Mouse (Mus musculus) gastrocnemius, adult 2 months (tissue): Measurements from ENCODE around the gene Fam160b1. TPM values are rescaled to one million over a fixed set of nuclear protein-coding genes. Genes with fewer than 3 reads are reported as not detected.
A peak's percentile ranks its signal among the peaks of the same experiment; 100 is the strongest.

Experiments
- DNase-seq: peaks from one replicate; pipeline ENCODE4 v3.0.0; 2022
- H3K27ac ChIP-seq: fragments of 200-600 bp; 2 replicates; pipeline ENCODE4 v1.8.1; 2022; ENCODE audit warnings: mild to moderate bottlenecking
- H3K4me3 ChIP-seq: fragments of 200-600 bp; 2 replicates; pipeline ENCODE4 v1.8.1; 2022; ENCODE audit warnings: mild to moderate bottlenecking, moderate library complexity
- CTCF ChIP-seq: fragments of 200-600 bp; IDR thresholded peaks from 2 replicates; pipeline ENCODE4 v1.8.1; 2022; ENCODE audit warnings: antibody characterized with exemption, mild to moderate bottlenecking, moderate library complexity
- intact Hi-C: fragments of 180-260 bp; cut with DNase I; formaldehyde crosslinking; loops from one replicate; pipeline ENCODE4 v1.15.1; 2025
- total RNA-seq, 2 experiments: library from RNA; stranded (reverse); gene quantifications; 2 replicates each; pipeline ENCODE4 v1.2.3; 2021

Gene Fam160b1
- total RNA-seq, 2 experiments from 2014 or later = 12.0 to 17.4 TPM

- peak overlapping the region; percentile 98 for H3K27ac ChIP-seq
- intact Hi-C loops = loop anchor here (10.0 kb wide), 1 partner anchor 548 kb away; no protein-coding TSS in a partner anchor
- H3K4me3 ChIP-seq = peak overlapping the region; percentile 90
- no peak for TF ChIP-seq CTCF
- peak; percentile 46 for DNase-seq
Measured at GRCm38 (mm10) chr19:57362586-57362985, 2.1 kb downstream of the Fam160b1 start.

GRCm38 (mm10) chr19:57363076-57363475, 2.6 kb downstream of the Fam160b1 start:
- intact Hi-C loops = loop anchor here (10.0 kb wide), 1 partner anchor 548 kb away; no protein-coding TSS in a partner anchor
- H3K4me3 ChIP-seq = peak overlapping the region; percentile 90
- no peak for TF ChIP-seq CTCF
- H3K27ac ChIP-seq = peak overlapping the region; percentile 98
- no peak for DNase-seq

DNA sequence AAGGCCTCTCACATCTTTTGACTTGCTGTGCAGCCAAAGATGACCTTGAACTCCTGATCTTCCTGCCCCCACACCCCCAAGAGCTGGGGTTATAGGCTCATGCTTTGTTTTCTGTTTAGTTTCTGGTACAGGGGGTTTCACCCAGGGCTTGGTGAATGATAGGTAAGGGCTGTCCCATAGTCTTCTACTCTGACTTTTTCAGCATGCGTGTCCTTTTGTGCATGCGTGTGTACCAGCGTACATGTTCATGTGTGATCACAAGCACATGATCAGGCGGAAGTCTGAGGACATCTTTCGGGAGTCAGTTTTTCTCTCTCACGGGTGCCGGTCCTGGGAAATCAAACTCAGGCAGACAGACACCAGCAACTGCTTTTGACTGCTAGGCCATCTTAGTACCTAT, 3.1 kb downstream of the Fam160b1 start:
- peak overlapping the region; percentile 98 for H3K27ac ChIP-seq
- peak overlapping the region; percentile 90 for H3K4me3 ChIP-seq
- DNase-seq = no peak
- TF ChIP-seq CTCF = no peak
- intact Hi-C loops = loop anchor here (10.0 kb wide), 1 partner anchor 549 kb away; no protein-coding TSS in a partner anchor

DNA sequence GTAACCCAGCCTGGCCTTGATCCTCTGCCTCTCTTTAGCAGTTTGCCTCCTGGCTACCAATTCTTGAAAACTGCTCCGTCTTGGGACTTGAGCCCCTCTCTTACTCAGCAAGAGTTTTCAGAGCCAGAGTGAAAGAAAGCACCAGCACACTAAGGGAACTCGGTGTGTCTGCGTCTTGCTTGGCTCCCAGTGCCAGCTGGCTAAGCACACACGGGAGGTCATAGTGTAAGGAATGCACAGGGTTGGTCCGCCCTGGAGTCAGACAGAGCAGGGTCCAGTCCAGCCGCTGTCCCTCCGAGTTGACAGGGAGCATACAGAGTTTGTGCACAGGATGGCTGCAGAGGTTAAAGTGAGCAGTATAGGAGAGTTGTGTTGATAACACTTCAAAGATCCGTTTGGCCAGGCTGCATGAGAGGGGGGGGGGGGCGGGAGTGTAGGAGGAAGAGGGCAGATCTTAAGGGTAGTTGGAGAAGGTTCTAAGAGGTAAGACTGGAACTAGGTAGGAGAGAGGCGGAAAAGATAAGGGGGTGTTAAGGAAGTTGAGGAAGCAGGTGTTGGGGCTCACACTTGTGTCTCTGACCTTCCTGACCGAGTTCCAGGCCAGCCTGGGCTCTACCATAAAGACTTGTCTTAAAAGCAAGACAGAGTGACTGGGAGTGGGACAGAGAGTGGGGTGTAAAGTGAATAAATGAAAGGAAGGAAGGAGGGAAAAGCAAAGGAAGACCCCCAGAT, 4.6 kb downstream of the Fam160b1 start:
- peak; percentile 83 for DNase-seq
- TF ChIP-seq CTCF = no peak
- H3K27ac ChIP-seq = peak overlapping the region; percentile 98
- H3K4me3 ChIP-seq = peak overlapping the region; percentile 46
- intact Hi-C loops = loop anchor here (10.0 kb wide), 1 partner anchor 550 kb away; no protein-coding TSS in a partner anchor

DNA sequence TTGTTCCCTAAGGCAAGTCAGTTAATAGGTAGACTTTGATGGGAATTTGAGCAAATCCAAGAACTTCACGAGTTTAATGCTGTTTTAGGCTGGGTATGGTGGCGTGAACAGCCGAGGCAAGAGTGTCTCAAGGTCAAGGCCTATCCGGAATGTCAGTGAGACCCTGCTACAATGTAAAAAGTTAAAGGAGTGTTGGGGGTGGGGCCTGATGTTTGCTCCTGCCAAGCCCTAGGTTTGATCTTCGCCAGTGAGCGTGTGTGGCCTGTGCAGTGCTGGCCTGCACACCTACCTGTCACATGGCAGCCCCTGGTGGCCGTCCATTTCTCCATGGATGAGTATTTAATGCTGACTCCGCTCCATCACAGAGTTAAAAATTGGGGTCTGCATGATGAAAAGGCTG, 5.5 kb downstream of the Fam160b1 start:
- DNase-seq = no peak
- intact Hi-C loops = loop anchor here (10.0 kb wide), 1 partner anchor 551 kb away; no protein-coding TSS in a partner anchor
- peak overlapping the region; percentile 98 for H3K27ac ChIP-seq
- no peak for TF ChIP-seq CTCF
- no peak overlapping the region for H3K4me3 ChIP-seq

GRCm38 (mm10) chr19:57366626-57367025, 6.1 kb downstream of the Fam160b1 start:
- Histone ChIP-seq H3K4me3 (no peak overlapping the region), H3K27ac (peak overlapping the region; percentile 98)
- no peak for TF ChIP-seq CTCF
- intact Hi-C loops = loop anchor here (10.0 kb wide), 1 partner anchor 552 kb away; no protein-coding TSS in a partner anchor
- DNase-seq = no peak

DNA sequence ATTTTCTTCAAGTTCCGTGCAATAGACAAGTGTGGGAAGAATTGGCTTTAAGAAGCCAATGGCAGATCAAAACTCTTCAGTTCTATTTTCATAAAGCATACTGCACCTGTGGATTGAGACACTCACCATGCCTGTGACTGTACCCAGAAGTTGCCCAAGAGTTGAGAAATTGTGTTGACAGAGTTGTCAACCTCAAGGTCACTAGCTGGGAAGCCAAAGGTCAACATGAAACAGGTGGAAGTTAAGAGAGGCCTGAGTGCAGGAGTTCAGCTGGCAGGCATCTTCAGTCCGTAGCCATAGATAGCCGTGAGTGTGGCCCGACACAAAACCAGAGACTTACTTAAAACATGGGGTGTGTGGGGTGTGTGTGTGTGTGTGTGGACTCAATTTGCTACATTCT, 6.7 kb downstream of the Fam160b1 start:
- H3K27ac ChIP-seq = peak overlapping the region; percentile 74
- no peak for TF ChIP-seq CTCF

DNA sequence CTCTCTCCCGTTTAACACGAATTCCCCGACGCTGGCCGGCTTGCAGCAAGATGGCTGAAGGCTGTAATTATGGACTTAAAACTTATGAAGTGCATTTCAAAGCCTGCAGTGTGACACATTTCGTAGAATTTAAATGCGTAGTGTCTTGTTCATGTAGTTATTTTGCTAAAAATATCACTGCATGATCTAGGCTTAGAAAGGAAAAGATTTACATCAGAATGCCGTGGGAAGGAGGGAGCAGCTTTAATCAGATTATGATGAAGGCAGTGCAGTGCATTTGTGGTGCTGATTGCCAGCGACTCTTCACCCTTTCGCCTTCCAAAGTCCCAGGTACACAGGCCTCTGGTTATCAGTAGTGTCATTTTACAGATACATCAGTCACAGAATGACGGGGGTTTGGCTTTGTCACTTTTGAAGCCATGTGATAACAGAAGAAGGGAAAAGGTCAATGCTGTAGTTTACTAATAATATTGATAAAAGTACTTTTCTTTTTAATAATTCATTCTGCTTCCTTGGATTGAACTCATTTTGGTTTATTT, 7.4 kb downstream of the Fam160b1 start:
- intact Hi-C loops = loop anchor here (10.0 kb wide), 1 partner anchor 553 kb away; no protein-coding TSS in a partner anchor
- no peak for TF ChIP-seq CTCF
- Histone ChIP-seq H3K27ac (peak overlapping the region; percentile 74), H3K4me3 (no peak overlapping the region)
- DNase-seq = no peak

More for the DNA sequence above, 6.7 kb downstream of the Fam160b1 start:
- H3K4me3 ChIP-seq = no peak overlapping the region
- intact Hi-C loops = loop anchor here (10.0 kb wide), 1 partner anchor 552 kb away; no protein-coding TSS in a partner anchor
- peak; percentile 49 for DNase-seq

GRCm38 (mm10) chr19:57373276-57373811, 12.9 kb downstream of the Fam160b1 start:
- no peak for TF ChIP-seq CTCF
- Histone ChIP-seq H3K27ac (no peak overlapping the region), H3K4me3 (no peak overlapping the region)
- DNase-seq = peak; percentile 37
- intact Hi-C loops = no loop called here

- TF ChIP-seq CTCF = no peak
- intact Hi-C loops = no loop called here
- no peak overlapping the region for H3K4me3 ChIP-seq
- DNase-seq = no peak
- H3K27ac ChIP-seq = no peak overlapping the region
Measured at GRCm38 (mm10) chr19:57375161-57375560, 14.7 kb downstream of the Fam160b1 start.

DNA sequence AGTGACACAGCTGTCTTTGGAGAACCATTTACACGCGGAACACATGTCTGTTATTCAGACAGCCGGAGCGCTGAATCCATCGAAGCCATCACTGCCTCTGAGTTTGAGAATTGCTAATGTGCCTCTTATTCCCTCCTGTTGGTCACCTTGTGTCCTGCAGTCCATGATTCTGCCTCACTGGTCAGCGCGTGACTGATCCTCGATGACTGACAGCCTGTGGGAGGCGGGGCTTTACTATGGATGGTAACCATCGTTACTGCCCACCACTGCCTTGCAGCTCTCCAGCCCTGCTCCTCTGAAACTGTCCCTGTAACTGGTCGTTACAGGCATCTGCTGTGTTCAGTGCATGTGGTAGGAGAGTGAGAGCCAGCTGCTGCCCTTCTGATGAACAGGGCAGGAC, 15.3 kb downstream of the Fam160b1 start:
- Histone ChIP-seq H3K27ac (no peak overlapping the region), H3K4me3 (no peak overlapping the region)
- intact Hi-C loops = no loop called here
- no peak for TF ChIP-seq CTCF
- no peak for DNase-seq

GRCm38 (mm10) chr19:57377043-57377703, 16.7 kb downstream of the Fam160b1 start:
- Histone ChIP-seq H3K4me3 (no peak overlapping the region), H3K27ac (no peak overlapping the region)
- TF ChIP-seq CTCF = no peak
- intact Hi-C loops = no loop called here
- DNase-seq = no peak
